Mouse (Mus musculus) neural tube, embryonic 14.5 days (tissue): Measurements from ENCODE around the gene Gdf9. TPM values are rescaled to one million over a fixed set of nuclear protein-coding genes. Genes with fewer than 3 reads are reported as not detected.

Experiments used
- ATAC-seq: fragments of 200-750 bp; cut with Nextera tagmentation; 2 replicates; pipeline ENCODE4 v1.8.0; 2017; ENCODE audit warnings: low read depth, mild to moderate bottlenecking, moderate TSS enrichment, moderate library complexity
- H3K27ac ChIP-seq: fragments of 300-500 bp; sonication (generic); 2 replicates; pipeline ENCODE4 v1.5.1; 2014; ENCODE audit warnings: low read depth, mild to moderate bottlenecking, control low read depth, low read length, moderate library complexity, mixed read lengths
- H3K27me3 ChIP-seq: fragments of 300-500 bp; sonication (generic); 2 replicates; pipeline ENCODE4 v1.6.1; 2014; ENCODE audit warnings: low read length; ENCODE audit not compliant: control insufficient read depth, insufficient read depth
- H3K36me3 ChIP-seq: fragments of 300-500 bp; sonication (generic); 2 replicates; pipeline ENCODE4 v1.6.1; 2014; ENCODE audit warnings: low read length, mixed read lengths; ENCODE audit not compliant: control insufficient read depth, insufficient read depth
- H3K4me1 ChIP-seq: fragments of 300-500 bp; sonication (generic); 2 replicates; pipeline ENCODE4 v1.6.1; 2014; ENCODE audit warnings: low read length; ENCODE audit not compliant: control insufficient read depth, insufficient read depth
- H3K4me2 ChIP-seq: fragments of 300-500 bp; sonication (generic); 2 replicates; pipeline ENCODE4 v1.6.1; 2014; ENCODE audit warnings: mild to moderate bottlenecking, low read depth, low read length, control low read depth
- H3K4me3 ChIP-seq: fragments of 300-500 bp; sonication (generic); 2 replicates; pipeline ENCODE4 v1.5.1; 2014; ENCODE audit warnings: low read depth, low read length, control low read depth, mixed read lengths
- H3K9ac ChIP-seq: fragments of 300-500 bp; sonication (generic); replicated peaks from 2 replicates; pipeline ENCODE4 v1.6.1; 2014; ENCODE audit warnings: low read depth, mild to moderate bottlenecking, control low read depth, low read length, mixed read lengths
- H3K9me3 ChIP-seq: fragments of 300-500 bp; sonication (generic); 2 replicates; pipeline ENCODE4 v1.6.1; 2016; ENCODE audit warnings: low read length; ENCODE audit not compliant: control insufficient read depth
- WGBS: fragments of 180-500 bp; shearing (Covaris S2); extraction: QIAGEN DNeasy Blood & Tissue Kit; methylation state at CpG from one replicate; pipeline ENCODE4 v1.1.7; 2014; 5-methylcytosine and 5-hydroxymethylcytosine counted together
- polyA plus RNA-seq: library from polyadenylated mRNA; unstranded; fragments of >200 nt; fragmentation: Nextera tagmentation; extraction: Ambion mirVana; gene quantifications from 2 replicates; pipeline ENCODE4 v1.2.1, GENCODE M21; 2014

The Gdf9 gene
- polyA plus RNA-seq, 1 experiment from 2014 or later = 3.4 TPM

GRCm38 (mm10) chr11:53478383-53479170 lies 47.8 kb downstream of the Gdf9 start:
- Histone ChIP-seq H3K4me2 (peak overlapping the region; percentile 77), H3K27ac (no peak overlapping the region), H3K4me3 (peak overlapping the region; percentile 41), H3K9ac (peak overlapping the region; percentile 8; the same call in 1 of the 2 replicates), H3K36me3 (no peaks in the 10 kb centered on the region), H3K27me3 (peaks cover 33% of the 10 kb centered on the region), H3K4me1 (peaks cover 24% of the 10 kb centered on the region), H3K9me3 (no peaks in the 10 kb centered on the region)
- WGBS = 5% methylated on average over 75 of the region's 79 CpGs
- peak; percentile 55 for ATAC-seq

DNA sequence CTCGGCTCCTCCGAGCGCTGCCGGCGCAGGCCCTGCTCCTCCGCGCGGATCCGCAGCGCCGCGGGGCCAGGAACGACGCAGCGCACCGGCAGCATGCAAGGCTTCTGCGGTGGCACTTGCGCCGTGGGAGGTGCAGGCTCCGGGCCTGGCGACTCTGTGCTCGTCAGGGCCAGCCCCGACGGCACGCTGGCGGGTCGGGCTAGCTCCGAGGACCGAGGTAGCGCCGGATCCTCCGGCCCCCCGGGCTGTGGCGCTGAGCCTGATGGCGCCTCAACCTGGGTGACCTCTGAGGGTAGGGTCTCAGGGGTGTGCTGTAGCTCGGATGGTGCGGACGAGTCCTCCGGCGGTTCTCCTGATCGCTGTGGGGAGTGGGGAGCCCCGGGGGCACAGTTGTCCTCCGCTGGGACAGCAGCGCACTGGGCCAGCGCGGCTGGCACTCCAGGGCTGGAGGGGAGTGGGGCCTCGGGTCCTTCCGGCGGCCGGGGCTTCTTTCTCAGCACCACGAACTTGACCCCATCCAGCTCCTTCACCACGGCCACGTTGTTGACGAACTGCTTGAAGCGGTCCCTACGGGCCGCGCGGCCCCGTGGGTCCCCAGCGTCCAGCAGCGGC lies 48.5 kb downstream of the Gdf9 start:
- peak; percentile 32 for ATAC-seq
- 1% methylated on average over 62 of the region's 62 CpGs for WGBS
- Histone ChIP-seq H3K9ac (peak overlapping the region; percentile 52), H3K27me3 (peaks cover 33% of the 10 kb centered on the region), H3K36me3 (no peaks in the 10 kb centered on the region), H3K9me3 (no peaks in the 10 kb centered on the region), H3K4me2 (peak overlapping the region; percentile 77), H3K27ac (no peak overlapping the region), H3K4me3 (peak overlapping the region; percentile 41), H3K4me1 (peaks cover 24% of the 10 kb centered on the region)

DNA sequence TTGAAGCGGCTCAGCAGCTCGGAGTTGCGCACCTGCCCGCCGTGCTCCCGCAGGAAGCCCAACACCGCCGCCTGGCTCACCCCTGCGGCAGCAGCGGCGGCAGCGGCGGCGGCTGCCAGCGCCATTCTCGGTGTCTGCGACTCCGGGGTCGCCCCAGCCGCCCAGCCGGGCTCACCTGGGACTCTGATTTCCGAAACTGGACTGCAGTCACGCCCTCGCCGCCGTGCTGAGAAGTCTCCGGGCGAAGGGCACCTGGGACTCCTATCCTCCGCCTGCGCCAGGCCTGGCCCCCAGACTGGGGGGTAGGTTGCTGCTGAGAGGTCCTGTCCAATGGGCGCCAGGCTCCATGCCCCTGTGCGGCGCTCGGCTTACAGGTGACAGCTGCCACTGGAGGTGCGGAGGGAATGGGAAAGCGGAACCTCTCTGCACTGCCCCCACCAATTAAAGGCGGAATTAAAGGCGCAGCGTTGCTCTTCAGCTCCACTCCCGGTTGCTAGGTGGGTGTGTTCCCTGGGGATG lies 49.0 kb downstream of the Gdf9 start, which contains the start of the genes Gm9945 and Sowaha:
Gm9945 (plus strand) TSS at position 384 of the 519 bp plus-strand sequence.
Sowaha (minus strand) TSS at position 492 of the 519 bp plus-strand sequence.
- WGBS = 3% methylated on average over 40 of the region's 40 CpGs

DNA sequence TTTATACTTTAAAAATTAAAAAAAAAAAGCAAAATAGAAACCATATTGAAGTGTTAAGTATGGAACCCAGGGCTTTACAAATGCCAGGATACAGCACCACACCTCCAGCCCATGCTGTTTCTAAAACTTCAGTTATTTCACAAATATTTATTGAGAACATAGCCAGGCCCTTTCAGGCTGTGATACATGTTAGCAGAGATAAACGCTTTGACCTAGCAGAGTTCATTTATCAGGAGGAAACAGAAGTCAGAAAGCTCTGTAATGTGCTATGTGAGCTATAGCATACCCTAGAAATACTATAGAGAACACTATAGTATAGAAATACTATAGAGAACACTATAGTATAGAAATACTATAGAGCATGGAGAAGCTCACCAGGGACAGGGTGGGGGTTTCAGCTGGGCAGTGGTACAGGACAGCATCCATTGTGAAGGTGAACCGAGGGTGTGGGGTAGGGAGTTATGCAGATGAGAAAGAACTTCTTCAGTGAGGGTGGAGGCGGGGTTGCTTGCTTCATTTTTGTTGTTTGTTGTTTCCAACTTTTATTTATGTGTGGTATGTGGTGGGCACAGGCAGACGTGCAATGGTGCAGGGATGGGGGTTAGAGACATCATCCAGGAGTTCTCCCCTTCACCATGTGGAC lies 50.4 kb downstream of the Gdf9 start:
- H3K9me3 ChIP-seq = no peaks in the 10 kb centered on the region
- WGBS = 78% methylated on average over 4 of the region's 4 CpGs
- peaks cover 17% of the 10 kb centered on the region for H3K4me1 ChIP-seq
- no peak overlapping the region for H3K9ac ChIP-seq
- H3K27me3 ChIP-seq = peaks cover 34% of the 10 kb centered on the region
- H3K4me3 ChIP-seq = no peak overlapping the region
- no peaks in the 10 kb centered on the region for H3K36me3 ChIP-seq
- no peak overlapping the region for H3K4me2 ChIP-seq
- ATAC-seq = no peak
- no peak overlapping the region for H3K27ac ChIP-seq

More for the DNA sequence above, 49.0 kb downstream of the Gdf9 start, which contains the start of the genes Gm9945 and Sowaha:
- Histone ChIP-seq H3K4me2 (peak within 1 kb of the TSS; percentile 77), H3K9ac (peak within 1 kb of the TSS; percentile 52), H3K4me1 (peaks cover 24% of the 10 kb centered on the region), H3K4me3 (peak within 1 kb of the TSS; percentile 41), H3K27me3 (peaks cover 33% of the 10 kb centered on the region), H3K36me3 (no peaks in the 10 kb centered on the region), H3K27ac (no peak within 1 kb of the TSS), H3K9me3 (no peaks in the 10 kb centered on the region)
- peak; percentile 54 for ATAC-seq

- H3K27ac ChIP-seq = no peak overlapping the region
- no peak for ATAC-seq
- peaks cover 31% of the 10 kb centered on the region for H3K27me3 ChIP-seq
- no peak overlapping the region for H3K4me3 ChIP-seq
- no peak overlapping the region for H3K4me2 ChIP-seq
- H3K36me3 ChIP-seq = no peaks in the 10 kb centered on the region
- peaks cover 16% of the 10 kb centered on the region for H3K4me1 ChIP-seq
- 82% methylated on average over 9 of the region's 9 CpGs for WGBS
- H3K9ac ChIP-seq = no peak overlapping the region
- no peaks in the 10 kb centered on the region for H3K9me3 ChIP-seq
Measured at GRCm38 (mm10) chr11:53483159-53483891, 52.5 kb downstream of the Gdf9 start.

DNA sequence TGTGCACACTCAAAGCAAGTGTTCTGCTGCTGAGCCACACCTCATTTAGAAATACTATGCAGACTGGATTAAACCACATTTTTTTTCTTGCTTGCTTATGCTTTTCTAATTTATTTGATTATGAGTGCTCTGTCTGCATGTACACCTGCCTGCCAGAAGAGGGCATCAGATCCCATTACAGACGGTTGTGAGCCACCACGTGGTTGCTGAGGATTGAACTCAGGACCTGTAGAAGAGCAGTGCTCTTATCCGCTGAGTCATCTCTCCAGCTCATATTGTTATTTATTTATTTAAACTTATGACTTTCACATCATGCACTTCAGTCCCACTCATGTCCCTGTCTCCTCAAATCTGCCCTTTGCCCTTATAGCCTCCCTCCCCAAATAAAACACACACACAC lies 54.9 kb downstream of the Gdf9 start:
- no peaks in the 10 kb centered on the region for H3K4me1 ChIP-seq
- H3K4me3 ChIP-seq = no peak overlapping the region
- no peak overlapping the region for H3K9ac ChIP-seq
- no peak overlapping the region for H3K27ac ChIP-seq
- no peak for ATAC-seq
- H3K4me2 ChIP-seq = no peak overlapping the region
- H3K27me3 ChIP-seq = peaks cover 13% of the 10 kb centered on the region
- H3K9me3 ChIP-seq = no peaks in the 10 kb centered on the region
- 47% methylated on average over 3 of the region's 3 CpGs for WGBS
- H3K36me3 ChIP-seq = no peaks in the 10 kb centered on the region

DNA sequence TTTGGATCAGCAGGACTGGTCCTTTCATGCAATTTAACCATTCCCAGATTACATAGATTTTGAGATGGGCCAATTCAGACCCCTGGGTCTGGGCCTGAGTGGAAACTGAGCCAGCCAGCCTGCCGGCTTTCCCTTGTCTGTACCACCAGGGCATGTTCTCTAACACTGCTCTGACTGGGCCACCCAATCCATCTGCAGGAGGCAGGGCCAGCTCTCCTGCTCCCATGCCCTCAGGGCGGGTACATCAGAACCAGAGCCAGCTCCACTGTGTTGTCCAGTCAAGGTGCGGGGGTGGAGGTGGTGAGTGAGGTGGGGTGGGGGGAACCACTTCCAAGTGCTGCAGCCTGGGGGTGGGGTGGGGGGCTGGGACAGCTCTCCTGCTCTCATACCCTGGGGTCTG lies 55.5 kb downstream of the Gdf9 start:
- Histone ChIP-seq H3K36me3 (no peaks in the 10 kb centered on the region), H3K9me3 (no peaks in the 10 kb centered on the region), H3K4me1 (no peaks in the 10 kb centered on the region), H3K27me3 (peaks cover 11% of the 10 kb centered on the region), H3K9ac (no peak overlapping the region), H3K4me3 (no peak overlapping the region), H3K27ac (no peak overlapping the region), H3K4me2 (no peak overlapping the region)
- ATAC-seq = no peak
- 77% methylated on average over 3 of the region's 3 CpGs for WGBS

- H3K27ac ChIP-seq = no peak overlapping the region
- H3K27me3 ChIP-seq = peaks cover 7% of the 10 kb centered on the region
- H3K4me1 ChIP-seq = no peaks in the 10 kb centered on the region
- H3K9ac ChIP-seq = 0 out of 2 replicates have a peak overlapping the region, but pooled peaks have one; percentile 16
- 14% methylated on average over 27 of the region's 27 CpGs for WGBS
- H3K36me3 ChIP-seq = no peaks in the 10 kb centered on the region
- H3K9me3 ChIP-seq = no peaks in the 10 kb centered on the region
- peak overlapping the region; percentile 32 for H3K4me2 ChIP-seq
- peak; percentile 54 for ATAC-seq
- no peak overlapping the region for H3K4me3 ChIP-seq
Measured at GRCm38 (mm10) chr11:53486822-53487594, 56.2 kb downstream of the Gdf9 start.
